Mouse (Mus musculus) limb, embryonic 10.5 days (tissue): ENCODE measurements around the gene Rln3. TPM values are rescaled to one million over a fixed set of nuclear protein-coding genes. Genes with fewer than 3 reads are reported as not detected.

Source experiments
- DNase-seq: peaks from one replicate; pipeline ENCODE4 v3.0.0-alpha.2; 2017; ENCODE audit warnings: low spot score
- H3K27ac ChIP-seq: fragments of 300-500 bp; sonication (generic); 2 replicates; pipeline ENCODE4 v1.5.1; 2016; ENCODE audit warnings: mild to moderate bottlenecking
- H3K27me3 ChIP-seq: fragments of 300-500 bp; sonication (generic); 2 replicates; pipeline ENCODE4 v1.6.1; 2016; ENCODE audit warnings: low read depth, mild to moderate bottlenecking; ENCODE audit not compliant: poor library complexity, severe bottlenecking
- H3K36me3 ChIP-seq: fragments of 300-500 bp; sonication (generic); 2 replicates; pipeline ENCODE4 v1.6.1; 2016; ENCODE audit warnings: mild to moderate bottlenecking, moderate library complexity
- H3K4me1 ChIP-seq: fragments of 300-500 bp; sonication (generic); 2 replicates; pipeline ENCODE4 v1.6.1; 2016
- H3K4me3 ChIP-seq: fragments of 300-500 bp; sonication (generic); 2 replicates; pipeline ENCODE4 v1.5.1; 2016; ENCODE audit warnings: mild to moderate bottlenecking, moderate library complexity
- H3K9me3 ChIP-seq: fragments of 300-500 bp; sonication (generic); replicated peaks from 2 replicates; pipeline ENCODE4 v1.6.1; 2016; ENCODE audit warnings: mild to moderate bottlenecking
- WGBS: fragments of 180-500 bp; shearing (Covaris S2); methylation state at CpG from one replicate; pipeline ENCODE4 v1.1.7; 2016; 5-methylcytosine and 5-hydroxymethylcytosine counted together
- polyA plus RNA-seq: library from polyadenylated mRNA; unstranded; fragments of >200 nt; fragmentation: Nextera tagmentation; extraction: Ambion mirVana; gene quantifications from 2 replicates; pipeline ENCODE4 v1.2.1, GENCODE M21; 2016

Gene Rln3
- polyA plus RNA-seq, 1 experiment from 2014 or later: not detected

- Histone ChIP-seq H3K4me3 (no peak overlapping the region), H3K4me1 (peaks cover 59% of the 10 kb centered on the region), H3K36me3 (peaks cover 20% of the 10 kb centered on the region), H3K9me3 (no peaks in the 10 kb centered on the region), H3K27me3 (no peaks in the 10 kb centered on the region), H3K27ac (no peak overlapping the region)
- 94% methylated on average over 2 of the region's 2 CpGs for WGBS
- DNase-seq: no peak
Measured at GRCm38 (mm10) chr8:84070667-84071066, 25.9 kb upstream of the Rln3 start.

- no peak for DNase-seq
- H3K9me3 ChIP-seq: no peaks in the 10 kb centered on the region
- no peak overlapping the region for H3K27ac ChIP-seq
- H3K4me3 ChIP-seq: no peak overlapping the region
- peaks cover 16% of the 10 kb centered on the region for H3K36me3 ChIP-seq
- H3K27me3 ChIP-seq: no peaks in the 10 kb centered on the region
- peaks cover 57% of the 10 kb centered on the region for H3K4me1 ChIP-seq
- 84% methylated on average over 5 of the region's 5 CpGs for WGBS
Measured at GRCm38 (mm10) chr8:84070241-84070640, 25.4 kb upstream of the Rln3 start.

GRCm38 (mm10) chr8:84069750-84070149, 24.9 kb upstream of the Rln3 start:
- H3K4me3 ChIP-seq: no peak overlapping the region
- H3K27ac ChIP-seq: no peak overlapping the region
- no peaks in the 10 kb centered on the region for H3K9me3 ChIP-seq
- no peaks in the 10 kb centered on the region for H3K27me3 ChIP-seq
- peaks cover 56% of the 10 kb centered on the region for H3K4me1 ChIP-seq
- no peak for DNase-seq
- peaks cover 11% of the 10 kb centered on the region for H3K36me3 ChIP-seq
- 85% methylated on average over 2 of the region's 2 CpGs for WGBS

GRCm38 (mm10) chr8:84069169-84069568, 24.4 kb upstream of the Rln3 start:
- H3K27ac ChIP-seq: no peak overlapping the region
- H3K36me3 ChIP-seq: peaks cover 5% of the 10 kb centered on the region
- no peaks in the 10 kb centered on the region for H3K9me3 ChIP-seq
- H3K4me3 ChIP-seq: no peak overlapping the region
- 58% methylated on average over 1 of the region's 1 CpGs for WGBS
- DNase-seq: no peak
- no peaks in the 10 kb centered on the region for H3K27me3 ChIP-seq
- peaks cover 56% of the 10 kb centered on the region for H3K4me1 ChIP-seq

- peaks cover 52% of the 10 kb centered on the region for H3K4me1 ChIP-seq
- no peak for DNase-seq
- 59% methylated on average over 12 of the region's 12 CpGs for WGBS
- no peak overlapping the region for H3K27ac ChIP-seq
- no peaks in the 10 kb centered on the region for H3K36me3 ChIP-seq
- H3K9me3 ChIP-seq: no peaks in the 10 kb centered on the region
- H3K4me3 ChIP-seq: 0 out of 2 replicates have a peak overlapping the region, but pooled peaks have one; percentile 1
- no peaks in the 10 kb centered on the region for H3K27me3 ChIP-seq
Measured at GRCm38 (mm10) chr8:84068316-84069035, 23.7 kb upstream of the Rln3 start.

GRCm38 (mm10) chr8:84067911-84068310, 23.1 kb upstream of the Rln3 start:
- Histone ChIP-seq H3K4me3 (peak overlapping the region; percentile 86), H3K4me1 (peaks cover 48% of the 10 kb centered on the region), H3K9me3 (no peaks in the 10 kb centered on the region), H3K36me3 (no peaks in the 10 kb centered on the region), H3K27ac (no peak overlapping the region; the same call in 1 of the 2 replicates), H3K27me3 (no peaks in the 10 kb centered on the region)
- DNase-seq: no peak
- WGBS: 85% methylated on average over 7 of the region's 7 CpGs

GRCm38 (mm10) chr8:84067047-84067573, 22.3 kb upstream of the Rln3 start:
- H3K27me3 ChIP-seq: no peaks in the 10 kb centered on the region
- no peaks in the 10 kb centered on the region for H3K9me3 ChIP-seq
- H3K4me1 ChIP-seq: peaks cover 41% of the 10 kb centered on the region
- peak overlapping the region; percentile 96 for H3K27ac ChIP-seq
- H3K36me3 ChIP-seq: no peaks in the 10 kb centered on the region
- H3K4me3 ChIP-seq: peak overlapping the region; percentile 86
- under 1% methylated on average over 57 of the region's 58 CpGs for WGBS
- DNase-seq: peak; percentile 97

GRCm38 (mm10) chr8:84066291-84066930, 21.6 kb upstream of the Rln3 start, which contains the start of gene Rfx1:
TSS of gene Rfx1 (plus strand) at chr8:84066834.
- Histone ChIP-seq H3K27me3 (no peaks in the 10 kb centered on the region), H3K4me1 (peaks cover 38% of the 10 kb centered on the region), H3K4me3 (peak within 1 kb of the TSS; percentile 86), H3K9me3 (no peaks in the 10 kb centered on the region), H3K36me3 (no peaks in the 10 kb centered on the region), H3K27ac (peak within 1 kb of the TSS; percentile 96)
- under 1% methylated on average over 51 of the region's 51 CpGs for WGBS
- peak; percentile 97 for DNase-seq

- H3K9me3 ChIP-seq: no peaks in the 10 kb centered on the region
- peak overlapping the region; percentile 86 for H3K4me3 ChIP-seq
- WGBS: 32% methylated on average over 5 of the region's 5 CpGs
- no peak for DNase-seq
- H3K27ac ChIP-seq: peak overlapping the region; percentile 96
- no peaks in the 10 kb centered on the region for H3K36me3 ChIP-seq
- H3K4me1 ChIP-seq: peaks cover 38% of the 10 kb centered on the region
- no peaks in the 10 kb centered on the region for H3K27me3 ChIP-seq
Measured at GRCm38 (mm10) chr8:84065457-84066072, 20.8 kb upstream of the Rln3 start.

GRCm38 (mm10) chr8:84065037-84065436, 20.2 kb upstream of the Rln3 start, which contains the start of gene Gm10643:
TSS of gene Gm10643 (minus strand) at chr8:84065137.
- WGBS: 88% methylated on average over 1 of the region's 1 CpGs
- no peaks in the 10 kb centered on the region for H3K9me3 ChIP-seq
- H3K36me3 ChIP-seq: no peaks in the 10 kb centered on the region
- H3K4me1 ChIP-seq: peaks cover 35% of the 10 kb centered on the region
- peak within 1 kb of the TSS; percentile 86 for H3K4me3 ChIP-seq
- no peaks in the 10 kb centered on the region for H3K27me3 ChIP-seq
- peak within 1 kb of the TSS; percentile 96 for H3K27ac ChIP-seq
- no peak for DNase-seq

GRCm38 (mm10) chr8:84063861-84064610, 19.2 kb upstream of the Rln3 start:
- H3K9me3 ChIP-seq: no peaks in the 10 kb centered on the region
- no peak overlapping the region for H3K27ac ChIP-seq
- no peaks in the 10 kb centered on the region for H3K27me3 ChIP-seq
- H3K36me3 ChIP-seq: no peaks in the 10 kb centered on the region
- WGBS: 69% methylated on average over 8 of the region's 8 CpGs
- H3K4me3 ChIP-seq: no peak overlapping the region
- no peak for DNase-seq
- peaks cover 25% of the 10 kb centered on the region for H3K4me1 ChIP-seq

GRCm38 (mm10) chr8:84060245-84060644, 15.4 kb upstream of the Rln3 start:
- Histone ChIP-seq H3K9me3 (no peaks in the 10 kb centered on the region), H3K4me1 (no peaks in the 10 kb centered on the region), H3K36me3 (no peaks in the 10 kb centered on the region), H3K4me3 (no peak overlapping the region), H3K27ac (no peak overlapping the region), H3K27me3 (no peaks in the 10 kb centered on the region)
- DNase-seq: no peak
- 86% methylated on average over 2 of the region's 2 CpGs for WGBS
